Mouse (Mus musculus) layer of hippocampus, adult 11-12 months (tissue): Measurements from ENCODE around the gene Gm21093.
"Not testable (repeated sequence)": the region's sequence is repeated elsewhere in the genome, so short reads cannot be mapped to it uniquely, and the experiment has no call there.

Experiments
- DNase-seq: peaks from one replicate; pipeline ENCODE4 v3.0.0; 2022; ENCODE audit warnings: low spot score

Gene Gm21093

GRCm38 (mm10) chr4:42034626-42035025 lies at the start of gene Gm21093:
TSS of gene Gm21093 (minus strand) at chr4:42034726.
- not testable (repeated sequence) for DNase-seq
